Mouse (Mus musculus) E14TG2a.4 (cell line): ENCODE data around the gene Polr2c.

Experiments
- CTCF ChIP-seq: conservative IDR thresholded peaks from 2 replicates; pipeline ENCODE4 v1.5.1; 2014; ENCODE audit warnings: low read length
- NANOG ChIP-seq: IDR thresholded peaks from 2 replicates; pipeline ENCODE4 v1.6.1; 2014; ENCODE audit warnings: borderline replicate concordance, low read length, mixed read lengths
- POU5F1 ChIP-seq: IDR thresholded peaks from 2 replicates; pipeline ENCODE4 v1.6.1; 2014; ENCODE audit warnings: low read length, borderline replicate concordance

- TF ChIP-seq NANOG, result no peak
- TF ChIP-seq CTCF, result no peak
- no peak for TF ChIP-seq POU5F1
Observed at GRCm38 (mm10) chr8:94825170-94825569, 32.1 kb upstream of the Polr2c start.
